Mouse (Mus musculus): ENCODE results near the gene Cts8. TPM values are rescaled to one million over a fixed set of nuclear protein-coding genes. Genes with fewer than 3 reads are reported as not detected.

Cts8 gene
- polyA plus RNA-seq (2016; fragmentation: Nextera tagmentation; extraction: Ambion mirVana), result not detected in 2 replicates

DNA sequence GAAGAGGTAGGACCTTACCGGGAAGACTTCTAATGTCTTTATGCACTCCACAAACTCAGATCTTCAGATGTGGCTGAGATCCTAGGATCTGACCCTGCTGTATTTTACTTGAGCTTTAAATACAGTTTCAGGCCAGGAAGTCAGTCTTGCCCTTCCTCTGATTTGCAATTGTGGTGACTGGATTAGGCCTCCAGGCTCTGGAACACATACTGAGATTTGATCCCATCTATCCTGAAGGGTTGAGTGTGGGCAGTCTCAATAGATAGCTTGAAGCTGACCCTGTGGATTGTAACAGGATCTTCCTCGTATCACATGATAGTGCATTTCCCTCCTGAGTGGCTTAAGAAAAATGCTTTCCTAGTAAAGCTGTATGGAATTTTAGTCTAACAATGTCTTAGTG lies at the start of gene Cts8:
Cts8 (minus strand) TSS at position 101 of the 400 bp plus-strand sequence.
- no peaks in the 10 kb centered on the region for H3K27me3 ChIP-seq (replicated peaks)
- H3K36me3 ChIP-seq, result no peaks in the 10 kb centered on the region
- no peak within 1 kb of the TSS for H3K27ac ChIP-seq (ENCODE audit: poor library complexity, severe bottlenecking)
- peaks cover 11% of the 10 kb centered on the region; the same call in 1 of the 2 replicates for H3K9me3 ChIP-seq (replicated peaks)
- no peak within 1 kb of the TSS for H3K4me2 ChIP-seq
- WGBS, result 61% methylated on average over 2 of the region's 2 CpGs
- H3K9ac ChIP-seq, result no peak within 1 kb of the TSS
- no peak for ATAC-seq (ENCODE audit: insufficient number of reproducible peaks, low FRiP score)
- no peaks in the 10 kb centered on the region for H3K4me1 ChIP-seq (replicated peaks)
- H3K4me3 ChIP-seq, result no peak within 1 kb of the TSS

DNA sequence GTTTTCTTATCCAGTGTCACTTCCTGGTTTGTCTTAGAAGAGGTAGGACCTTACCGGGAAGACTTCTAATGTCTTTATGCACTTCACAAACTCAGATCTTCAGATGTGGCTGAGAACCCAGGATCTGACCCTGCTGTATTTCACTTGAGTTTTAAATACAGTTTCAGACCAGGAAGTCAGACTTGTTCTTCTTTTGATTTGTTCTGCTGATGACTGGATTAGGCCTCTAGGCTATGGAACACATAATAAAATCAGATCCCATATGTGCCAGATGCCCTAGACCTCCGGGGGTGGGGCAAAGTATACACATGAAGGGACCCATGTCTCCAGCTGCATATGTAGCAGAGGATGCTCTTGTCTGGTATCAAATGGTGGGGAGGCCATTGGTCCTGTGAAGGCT lies 33.6 kb upstream of the Cts8 start, which contains the start of gene Gm49398:
Gm49398 (minus strand) TSS at position 101 of the 400 bp plus-strand sequence.
- WGBS, result 75% methylated on average over 2 of the region's 2 CpGs
- no peak for ATAC-seq (ENCODE audit: insufficient number of reproducible peaks, low FRiP score)
- Histone ChIP-seq H3K27ac (ENCODE audit: poor library complexity, severe bottlenecking) (no peak within 1 kb of the TSS), H3K36me3 (no peaks in the 10 kb centered on the region), H3K27me3 (replicated peaks) (no peaks in the 10 kb centered on the region), H3K9me3 (replicated peaks) (peaks cover 6% of the 10 kb centered on the region; the same call in 1 of the 2 replicates), H3K9ac (no peak within 1 kb of the TSS), H3K4me1 (replicated peaks) (no peaks in the 10 kb centered on the region), H3K4me3 (no peak within 1 kb of the TSS), H3K4me2 (no peak within 1 kb of the TSS)

DNA sequence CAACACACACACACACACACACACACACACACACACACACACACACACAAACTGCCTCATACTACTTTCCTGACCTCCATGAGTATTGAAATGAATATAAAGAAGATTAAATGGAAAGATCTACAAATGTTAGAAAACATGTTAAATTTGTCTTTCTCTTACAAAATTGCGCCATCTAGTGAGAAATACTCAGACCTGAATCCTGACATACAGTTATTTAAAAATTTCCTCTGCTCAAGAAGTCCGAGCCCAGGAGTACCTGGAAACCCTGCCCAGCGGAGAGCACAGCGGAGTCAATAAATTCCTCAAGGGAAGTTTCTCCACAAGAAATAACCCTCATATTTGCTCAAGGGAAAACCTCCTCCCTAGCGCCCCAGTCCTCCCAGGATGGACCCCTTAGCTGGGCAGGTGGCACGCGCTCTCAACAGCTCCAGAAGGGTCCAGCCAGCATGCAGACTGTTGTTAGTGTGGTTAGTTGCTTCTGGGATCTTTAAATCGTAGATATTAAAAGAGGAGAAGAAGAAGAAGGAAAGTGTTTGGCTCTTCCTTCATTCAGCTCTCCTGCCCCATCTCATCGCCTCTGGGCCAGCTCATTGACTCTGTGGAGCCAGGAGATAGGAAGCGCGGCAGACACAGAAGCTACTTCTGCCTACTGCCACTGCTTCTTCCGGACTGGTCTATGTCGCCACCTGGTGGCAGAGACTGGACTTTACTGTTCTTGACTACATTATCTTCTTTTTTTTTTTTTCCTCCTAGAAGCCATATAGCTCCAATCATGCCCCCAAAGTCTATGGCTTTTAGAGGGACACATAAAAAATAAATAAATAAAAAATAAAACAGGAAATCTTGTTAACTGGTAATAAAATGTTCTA lies 13.8 kb downstream of the Cts8 start:
- no peak; the same call in 1 of the 2 replicates for ATAC-seq (ENCODE audit: insufficient number of reproducible peaks, low FRiP score)
- H3K4me1 ChIP-seq (replicated peaks), result no peaks in the 10 kb centered on the region
- no peak overlapping the region for H3K4me2 ChIP-seq
- H3K9me3 ChIP-seq (replicated peaks), result no peaks in the 10 kb centered on the region
- H3K36me3 ChIP-seq, result no peaks in the 10 kb centered on the region
- 50% methylated on average over 13 of the region's 13 CpGs for WGBS
- H3K9ac ChIP-seq, result no peak overlapping the region
- H3K27me3 ChIP-seq (replicated peaks), result no peaks in the 10 kb centered on the region
- H3K4me3 ChIP-seq, result no peak overlapping the region
- H3K27ac ChIP-seq (ENCODE audit: poor library complexity, severe bottlenecking), result no peak overlapping the region

DNA sequence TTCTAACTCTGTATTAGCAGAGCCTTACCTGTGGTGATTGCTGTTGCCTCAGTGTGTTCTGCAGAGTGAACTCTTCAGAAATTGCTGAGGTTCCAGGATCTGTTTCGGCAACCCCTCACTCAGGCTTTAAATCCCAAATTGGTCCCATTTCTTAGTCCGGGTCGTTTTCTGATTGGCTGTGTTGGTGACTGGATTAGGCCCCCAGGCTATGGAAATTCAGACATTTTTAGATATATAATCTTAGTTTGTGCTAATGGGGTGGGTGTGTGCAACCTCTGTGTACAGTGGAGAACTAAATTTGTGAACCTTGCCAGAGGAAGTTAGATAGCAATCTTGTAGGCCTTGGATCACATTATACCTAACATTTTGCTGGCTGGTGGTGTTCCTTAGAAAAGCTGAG lies 51.8 kb downstream of the Cts8 start, which contains the start of gene Cts6:
Cts6 (minus strand) TSS at position 101 of the 400 bp plus-strand sequence.
- 70% methylated on average over 3 of the region's 3 CpGs for WGBS
- Histone ChIP-seq H3K4me3 (no peak within 1 kb of the TSS), H3K27ac (ENCODE audit: poor library complexity, severe bottlenecking) (no peak within 1 kb of the TSS), H3K9me3 (replicated peaks) (peaks cover 10% of the 10 kb centered on the region; the same call in 1 of the 2 replicates), H3K9ac (no peak within 1 kb of the TSS), H3K4me2 (no peak within 1 kb of the TSS), H3K4me1 (replicated peaks) (no peaks in the 10 kb centered on the region), H3K36me3 (no peaks in the 10 kb centered on the region), H3K27me3 (replicated peaks) (no peaks in the 10 kb centered on the region)
- no peak for ATAC-seq (ENCODE audit: insufficient number of reproducible peaks, low FRiP score)

Other genes starting within 250 kb of the Cts8 start
- gene Ctsj, start 249.4 kb downstream of the Cts8 start, polyA plus RNA-seq (2016; fragmentation: Nextera tagmentation; extraction: Ambion mirVana), result 0.26 and 0.40 TPM in 2 replicates
- not detected in 2 replicates for gene Ctsq, start 214.7 kb downstream of the Cts8 start, polyA plus RNA-seq (2016; fragmentation: Nextera tagmentation; extraction: Ambion mirVana)
- gene Ctsr, start 91.1 kb downstream of the Cts8 start, polyA plus RNA-seq (2016; fragmentation: Nextera tagmentation; extraction: Ambion mirVana), result not detected in 2 replicates
- not detected in 2 replicates for gene Cts6, start 51.9 kb downstream of the Cts8 start, polyA plus RNA-seq (2016; fragmentation: Nextera tagmentation; extraction: Ambion mirVana)
- not detected in 2 replicates for gene Gm49398, start 33.5 kb upstream of the Cts8 start, polyA plus RNA-seq (2016; fragmentation: Nextera tagmentation; extraction: Ambion mirVana)
- not detected in 2 replicates for gene Cts7, start 102.8 kb upstream of the Cts8 start, polyA plus RNA-seq (2016; fragmentation: Nextera tagmentation; extraction: Ambion mirVana)

All from heart, embryonic 12.5 days (tissue).